Mouse (Mus musculus): ENCODE measurements around the gene Chl1.

Gene Chl1

DNA sequence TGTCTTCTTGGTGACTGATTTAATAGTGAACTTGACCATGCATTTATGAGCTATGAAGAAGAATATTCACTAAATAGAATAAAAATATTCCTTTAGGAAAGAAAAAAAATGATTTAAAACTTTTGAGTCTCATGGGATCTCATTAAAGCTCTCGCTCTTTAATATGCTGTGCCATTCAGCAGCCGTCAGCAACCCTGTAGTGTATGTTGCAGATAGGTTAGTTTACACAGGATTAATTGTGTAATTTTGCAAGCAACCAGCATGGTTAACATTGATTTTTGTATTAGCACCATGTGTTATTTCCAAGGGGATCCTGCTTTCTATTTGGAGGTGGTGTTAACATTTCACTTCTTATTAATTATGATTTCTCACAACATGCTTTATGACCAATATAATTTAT is 32.2 kb downstream of the Chl1 start:
- DNase-seq (ENCODE audit: low spot score): no peak

DNA sequence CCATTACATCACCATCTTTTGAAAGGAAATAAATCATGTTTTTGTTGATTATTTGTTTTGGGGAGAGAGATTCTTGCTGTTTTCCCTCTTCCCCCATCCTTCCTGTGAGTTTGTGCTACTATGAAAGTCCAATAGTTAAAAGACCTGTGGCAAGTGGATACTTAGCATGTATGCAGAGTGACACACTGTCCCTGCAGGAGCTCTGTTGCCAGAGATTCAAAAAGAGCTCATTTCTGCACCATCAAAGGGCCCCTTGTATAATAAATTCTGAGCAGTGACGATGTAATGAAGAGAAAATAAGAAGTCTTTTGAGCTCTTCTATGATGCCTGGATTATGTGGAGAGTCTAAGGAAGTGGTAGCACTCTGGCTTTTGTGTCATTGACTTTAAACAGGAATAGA is 33.4 kb downstream of the Chl1 start:
- no peak for DNase-seq (ENCODE audit: low spot score)

DNA sequence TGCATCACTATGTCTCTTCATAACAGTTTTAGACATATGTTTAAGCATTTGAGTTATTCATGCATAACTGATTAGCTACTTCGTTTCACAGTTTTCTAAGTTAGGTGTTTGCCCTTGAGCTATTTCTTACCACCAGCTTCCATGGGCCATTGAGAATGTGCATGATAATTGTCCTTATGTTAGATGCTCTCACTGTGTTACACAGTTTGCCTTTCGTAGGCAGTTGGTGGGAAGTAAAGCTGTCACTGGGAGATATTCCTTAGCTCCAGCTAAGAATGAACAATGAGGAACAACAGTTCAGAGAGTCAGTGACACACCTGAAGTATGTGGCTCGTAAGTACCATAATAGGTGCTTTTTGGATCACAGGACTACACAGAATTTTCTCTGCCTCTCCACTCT is 35.9 kb downstream of the Chl1 start:
- DNase-seq (ENCODE audit: low spot score): no peak

DNA sequence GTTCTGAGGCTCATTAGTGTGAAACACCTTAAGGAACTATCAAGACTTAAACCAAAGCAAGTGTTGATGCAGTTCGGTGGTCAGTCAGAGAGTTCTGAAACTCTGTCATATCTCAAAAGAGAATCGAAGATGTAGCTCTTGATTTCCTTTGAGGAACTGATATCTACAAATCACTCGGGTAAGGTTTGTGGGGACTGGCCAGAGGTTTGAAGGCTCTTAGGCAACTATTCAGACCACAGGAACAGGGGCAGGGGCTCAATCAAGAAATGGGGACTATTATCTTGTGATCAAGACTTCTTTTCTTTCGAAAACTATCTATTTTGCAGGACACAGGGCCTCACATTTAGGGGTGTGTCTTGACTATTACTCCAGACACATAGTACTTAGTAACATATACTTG is 39.5 kb downstream of the Chl1 start:
- DNase-seq (ENCODE audit: low spot score): no peak

DNA sequence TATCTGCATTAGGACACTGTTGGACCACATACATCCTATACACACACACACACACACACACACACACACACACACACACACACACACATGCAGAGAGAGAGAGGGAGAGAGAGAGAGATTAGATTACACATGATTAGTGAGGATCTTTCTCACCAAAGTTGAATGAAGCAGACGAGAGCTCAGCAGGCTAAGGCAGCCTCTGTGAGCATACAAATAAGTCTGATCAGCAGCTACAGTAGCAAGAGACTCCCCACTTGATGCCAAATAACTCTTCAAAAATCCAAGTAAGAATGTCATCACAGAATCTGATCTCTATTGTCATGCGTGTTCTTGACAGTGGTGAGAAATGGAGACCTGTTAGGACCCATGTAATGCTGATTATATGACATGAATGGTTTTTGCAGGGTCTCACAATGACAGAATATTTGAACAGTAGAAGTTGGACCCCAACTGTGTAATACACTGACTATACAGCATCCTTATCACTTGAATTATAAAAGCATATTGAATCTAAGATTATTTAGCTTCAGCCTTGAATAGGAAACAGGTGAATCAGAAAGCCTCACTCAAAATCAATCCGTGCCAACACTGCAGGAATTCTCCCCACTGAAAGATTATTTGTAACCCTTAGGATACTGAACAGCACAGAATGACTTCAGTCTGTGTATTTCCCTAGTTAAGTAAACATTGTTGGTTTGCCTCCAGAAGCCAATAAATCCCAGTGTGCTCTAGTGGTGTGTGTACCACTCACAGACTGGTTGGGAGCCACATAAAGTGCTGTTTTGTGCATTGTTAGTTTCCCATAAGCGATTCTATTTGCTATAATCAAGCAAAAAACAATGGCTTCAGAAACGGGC is 47.9 kb downstream of the Chl1 start:
- DNase-seq (ENCODE audit: low spot score): no peak

DNA sequence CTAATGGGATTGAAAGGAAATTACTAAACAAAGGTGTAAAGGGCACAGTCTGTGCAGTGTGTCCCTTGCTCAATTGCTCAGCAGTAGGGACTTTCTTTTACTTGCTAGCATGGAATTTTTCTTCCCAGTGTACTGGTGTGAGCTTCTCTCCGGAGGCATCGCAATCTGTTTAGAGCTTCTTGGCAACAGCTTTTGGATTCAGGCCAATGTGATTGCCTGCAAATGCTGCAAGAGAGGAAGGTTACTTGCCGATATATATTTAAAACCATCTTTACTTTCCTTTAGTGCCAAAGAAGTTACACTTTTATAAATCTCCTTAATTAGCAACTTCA is 48.5 kb downstream of the Chl1 start:
- no peak for DNase-seq (ENCODE audit: low spot score)

DNA sequence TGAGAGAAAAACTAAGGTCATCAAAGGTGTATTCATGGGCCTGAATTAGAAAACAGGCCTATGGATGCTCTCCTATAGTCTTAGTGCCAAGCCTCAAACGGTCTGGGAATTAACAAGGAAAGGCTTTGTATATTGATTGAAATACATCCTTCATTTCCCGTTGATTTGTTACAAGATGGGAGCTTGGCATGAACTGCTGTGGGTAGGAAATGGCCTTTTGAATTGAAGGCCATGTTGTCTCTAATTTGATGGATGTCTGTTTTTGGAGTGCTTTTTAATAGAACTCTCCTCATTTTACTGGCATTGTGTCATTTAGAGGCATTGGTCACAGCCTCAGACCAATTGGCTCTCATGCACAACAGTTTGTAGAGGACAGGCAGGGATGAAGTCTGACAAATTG is 49.0 kb downstream of the Chl1 start:
- DNase-seq (ENCODE audit: low spot score): no peak

DNA sequence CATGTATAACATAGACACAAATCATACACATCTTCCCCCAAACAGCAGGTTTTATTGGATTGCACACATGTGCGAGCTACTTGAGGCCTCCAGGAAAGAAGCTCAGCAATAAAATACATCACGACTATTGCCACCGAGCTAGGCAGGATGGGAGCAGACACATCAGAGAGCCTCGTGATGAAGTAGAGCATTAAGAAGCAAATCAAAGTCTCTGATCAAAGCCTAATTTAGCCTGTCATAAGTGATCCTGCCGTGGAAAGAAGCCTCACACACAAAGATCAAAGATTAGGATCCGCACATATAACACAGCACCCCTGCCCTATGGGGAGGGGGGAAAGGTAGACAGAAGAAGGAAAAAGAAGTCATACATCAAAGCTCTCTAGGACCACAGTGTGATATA is 54.4 kb downstream of the Chl1 start:
- peak; percentile 4 for DNase-seq (ENCODE audit: low spot score)

DNA sequence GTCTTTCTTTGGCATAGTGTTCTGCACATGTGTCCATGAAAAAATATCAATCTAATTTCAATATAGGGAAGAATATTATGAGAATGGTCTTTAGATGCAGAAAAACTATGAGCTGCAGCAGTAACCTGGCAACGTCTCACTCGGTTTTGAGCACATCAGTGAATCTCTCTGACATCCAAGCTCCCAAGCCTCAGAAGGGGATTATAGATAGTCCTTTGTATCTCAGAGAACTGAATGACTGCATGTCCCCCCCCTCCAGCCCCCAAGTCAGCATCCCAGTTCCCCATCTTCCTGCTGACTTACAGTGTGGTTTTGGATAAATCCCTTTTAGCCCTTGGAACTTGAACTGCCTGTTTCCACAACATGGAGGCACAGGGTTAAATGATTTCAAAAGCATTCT is 56.9 kb downstream of the Chl1 start:
- no peak for DNase-seq (ENCODE audit: low spot score)

DNA sequence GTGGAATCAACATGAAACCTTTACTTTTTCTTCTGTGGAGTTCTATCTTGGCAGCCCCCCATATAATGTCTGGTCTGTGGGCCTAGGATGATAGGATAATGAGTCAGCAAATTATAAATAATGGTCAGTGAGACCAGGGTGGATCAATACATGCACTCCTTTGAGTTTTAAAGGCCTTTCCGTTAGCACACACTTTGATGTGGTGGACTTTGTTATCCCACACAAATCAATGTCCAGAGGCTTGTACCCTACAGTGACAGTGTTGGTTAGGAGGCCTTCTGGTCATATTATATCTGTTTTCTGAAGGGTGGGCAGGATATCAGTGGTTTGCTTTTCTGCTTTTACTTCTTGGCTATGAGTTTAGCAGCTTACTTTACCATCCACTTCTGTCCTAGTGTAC is 62.3 kb downstream of the Chl1 start:
- no peak for DNase-seq (ENCODE audit: low spot score)

DNA sequence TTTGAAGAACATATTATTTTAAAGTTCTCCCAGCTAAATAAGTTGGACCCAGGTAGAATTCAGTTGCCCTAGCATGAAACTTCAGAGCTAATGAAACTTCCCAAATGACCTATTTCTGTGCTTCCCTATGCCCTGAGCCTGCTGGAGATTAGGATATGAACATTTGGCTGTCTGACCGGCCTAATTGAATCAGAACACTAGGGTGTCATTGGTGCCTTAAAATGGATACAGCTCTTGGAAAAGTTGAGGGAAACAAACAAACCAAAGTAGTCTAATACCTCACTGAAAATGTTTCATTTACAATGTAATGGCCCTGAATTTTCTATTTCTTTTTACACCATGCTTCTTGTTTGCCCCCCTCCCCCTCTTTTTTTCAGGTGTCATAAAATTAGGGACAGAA is 73.8 kb downstream of the Chl1 start:
- DNase-seq (ENCODE audit: low spot score): no peak

DNA sequence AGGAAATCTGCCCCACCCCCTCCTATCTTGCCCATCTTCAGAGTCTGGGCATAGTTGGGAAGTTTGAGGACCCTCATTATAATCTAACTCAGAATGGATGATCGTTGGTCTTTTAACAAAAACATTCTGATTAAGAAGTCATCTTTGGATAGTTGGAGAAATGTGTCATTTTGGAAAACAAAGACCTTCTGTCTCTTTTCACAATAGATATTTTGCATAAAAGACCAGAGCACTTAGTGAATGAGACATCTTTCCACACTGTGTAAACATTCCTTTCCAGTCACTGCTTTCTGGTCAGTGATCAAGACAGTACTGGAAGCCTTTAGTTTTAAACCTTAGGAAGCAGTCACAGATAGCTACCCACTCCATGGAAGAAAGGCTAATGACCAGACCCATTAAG is 75.3 kb downstream of the Chl1 start:
- no peak for DNase-seq (ENCODE audit: low spot score)

DNA sequence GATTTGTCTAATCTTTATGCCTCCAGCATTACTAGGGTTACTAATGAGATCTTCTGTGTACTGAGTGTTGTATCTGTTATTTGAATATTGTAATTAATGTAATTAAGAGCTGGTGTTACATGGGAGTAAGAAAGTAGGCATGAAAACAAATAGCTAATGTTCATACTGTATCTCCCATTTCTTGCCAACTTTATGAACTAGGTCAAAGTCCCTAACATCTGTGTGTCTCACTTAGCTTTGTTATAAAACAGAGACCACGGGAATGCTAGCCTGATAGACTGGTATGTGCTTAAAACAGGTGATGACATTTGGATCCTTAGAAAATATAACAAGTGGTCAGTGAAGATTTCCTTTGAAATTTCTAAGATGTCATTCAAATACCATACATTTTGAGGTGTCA is 75.7 kb downstream of the Chl1 start:
- no peak for DNase-seq (ENCODE audit: low spot score)

DNA sequence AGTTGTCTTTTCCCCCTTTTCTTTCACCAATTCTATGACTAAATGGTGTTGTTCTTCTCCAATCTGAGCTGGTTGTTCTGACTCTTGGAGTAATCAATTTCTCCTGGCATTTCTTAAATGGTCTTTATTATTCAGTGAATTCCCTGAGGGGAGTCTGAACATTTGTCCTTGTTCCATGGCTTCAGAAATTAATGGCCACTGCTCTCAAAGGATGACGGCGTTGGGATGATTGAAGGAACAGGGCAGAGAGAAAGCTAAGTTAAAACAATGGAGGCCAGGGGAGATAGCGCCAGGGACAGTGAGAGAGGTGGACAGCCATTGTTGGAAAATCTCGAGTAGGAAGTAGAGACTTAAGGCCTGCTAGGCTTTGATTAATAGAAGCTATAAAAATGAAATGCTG is 91.7 kb downstream of the Chl1 start:
- no peak for DNase-seq (ENCODE audit: low spot score)

DNA sequence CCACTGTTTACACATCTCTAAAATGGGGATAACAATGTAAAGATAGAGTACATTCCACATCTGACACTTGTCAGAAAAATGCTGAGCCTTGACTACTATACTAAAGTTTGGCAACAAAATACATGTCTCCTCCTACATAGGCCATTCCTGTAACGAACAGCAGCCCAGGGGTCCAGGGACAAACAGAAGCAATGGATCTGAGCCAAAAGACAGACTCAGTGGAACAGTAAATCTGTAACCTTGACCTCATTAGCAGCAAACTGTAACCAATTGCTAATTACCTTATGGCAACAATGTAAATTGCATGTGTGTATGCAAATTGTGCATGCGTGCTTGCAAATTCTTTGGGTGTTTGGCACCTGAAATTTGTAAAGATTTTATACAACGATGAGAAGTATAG is 100.3 kb downstream of the Chl1 start:
- DNase-seq (ENCODE audit: low spot score): no peak

DNA sequence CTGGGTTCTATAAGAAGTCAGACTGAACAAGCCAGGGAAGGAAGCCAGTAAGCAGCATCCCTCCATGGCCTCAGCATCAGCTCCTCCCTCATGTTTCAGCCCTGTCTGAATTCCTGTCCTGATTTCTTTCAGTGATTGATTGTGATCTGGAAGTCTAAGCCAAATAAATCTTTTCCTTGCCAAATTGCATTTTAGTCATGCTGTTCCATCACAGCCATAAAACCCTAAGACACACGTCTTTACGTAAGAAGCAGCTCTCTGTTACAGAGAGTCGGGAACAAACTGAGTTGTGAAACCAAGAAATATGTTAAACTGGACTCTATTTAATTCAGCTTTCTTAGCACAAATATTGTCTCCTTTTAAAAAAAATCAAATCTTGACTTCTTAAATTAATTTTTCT is 102.2 kb downstream of the Chl1 start:
- no peak for DNase-seq (ENCODE audit: low spot score)

DNA sequence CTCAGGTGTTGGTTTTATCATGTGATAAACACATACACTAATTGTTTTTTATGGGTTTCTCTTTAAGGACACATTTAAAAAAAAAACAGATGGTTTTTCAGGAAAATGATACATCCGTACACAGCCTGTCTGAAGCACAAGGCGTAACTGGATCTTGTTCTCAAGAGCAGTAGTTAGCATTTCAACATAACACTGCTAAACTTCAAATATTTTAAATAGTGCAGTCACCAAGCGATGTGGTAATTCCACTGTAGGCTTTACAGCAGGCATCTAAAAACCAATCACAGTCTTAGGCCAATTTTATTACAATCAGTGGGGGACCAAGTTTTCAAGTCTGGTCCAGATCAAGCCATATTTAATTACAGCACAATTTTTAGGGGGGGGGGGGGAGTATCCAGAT is 103.3 kb downstream of the Chl1 start:
- DNase-seq (ENCODE audit: low spot score): no peak

DNA sequence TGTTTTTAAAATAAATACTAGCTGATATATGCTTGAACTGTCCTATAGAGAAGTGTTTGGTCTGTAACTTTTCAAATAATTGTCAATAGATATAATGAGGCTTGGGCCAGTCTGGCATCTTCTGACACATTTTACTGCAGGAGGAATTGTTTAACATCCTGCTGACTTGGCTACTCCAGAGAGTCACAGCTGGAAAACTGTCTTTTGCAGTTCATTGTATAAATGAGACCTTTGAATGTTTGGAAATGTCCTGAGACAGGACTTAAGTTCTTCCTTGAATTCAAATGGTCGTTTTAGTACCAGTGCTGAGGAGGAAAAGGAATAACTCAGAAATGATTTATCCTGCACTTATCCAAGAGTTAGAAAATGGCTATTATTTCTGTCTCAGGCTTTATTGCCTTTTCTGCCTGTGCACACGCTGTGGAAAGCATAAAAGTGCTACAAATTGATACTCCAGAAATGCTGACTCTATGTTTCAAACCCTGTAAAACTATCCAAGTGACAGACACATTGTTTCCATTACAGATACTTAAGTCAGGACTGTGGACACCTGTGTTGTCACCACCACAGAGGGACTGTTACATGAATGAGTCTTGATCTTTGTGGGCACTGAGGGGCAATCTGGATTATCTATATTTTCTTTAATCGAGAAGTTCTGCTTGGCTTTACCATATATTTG is 105.7 kb downstream of the Chl1 start:
- no peak for DNase-seq (ENCODE audit: low spot score)

DNA sequence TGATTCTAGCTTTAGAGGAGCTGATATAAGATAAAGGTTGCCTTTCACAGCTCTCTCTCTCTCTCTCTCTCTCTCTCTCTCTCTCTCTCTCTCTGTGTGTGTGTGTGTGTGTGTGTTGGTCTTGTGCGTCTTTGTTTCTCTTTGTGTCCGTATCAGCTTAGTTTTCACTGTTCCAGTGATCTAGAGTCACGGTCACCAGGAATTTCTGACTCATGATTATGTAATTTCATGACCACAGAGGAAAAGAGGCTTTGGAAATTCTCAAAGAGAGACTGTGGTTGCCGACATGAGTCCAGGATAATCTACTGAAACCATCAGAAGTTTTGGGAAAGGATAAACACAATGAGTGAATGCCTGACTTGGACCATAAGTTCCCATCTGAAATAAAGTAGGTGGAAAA is 110.5 kb downstream of the Chl1 start:
- DNase-seq (ENCODE audit: low spot score): no peak

DNA sequence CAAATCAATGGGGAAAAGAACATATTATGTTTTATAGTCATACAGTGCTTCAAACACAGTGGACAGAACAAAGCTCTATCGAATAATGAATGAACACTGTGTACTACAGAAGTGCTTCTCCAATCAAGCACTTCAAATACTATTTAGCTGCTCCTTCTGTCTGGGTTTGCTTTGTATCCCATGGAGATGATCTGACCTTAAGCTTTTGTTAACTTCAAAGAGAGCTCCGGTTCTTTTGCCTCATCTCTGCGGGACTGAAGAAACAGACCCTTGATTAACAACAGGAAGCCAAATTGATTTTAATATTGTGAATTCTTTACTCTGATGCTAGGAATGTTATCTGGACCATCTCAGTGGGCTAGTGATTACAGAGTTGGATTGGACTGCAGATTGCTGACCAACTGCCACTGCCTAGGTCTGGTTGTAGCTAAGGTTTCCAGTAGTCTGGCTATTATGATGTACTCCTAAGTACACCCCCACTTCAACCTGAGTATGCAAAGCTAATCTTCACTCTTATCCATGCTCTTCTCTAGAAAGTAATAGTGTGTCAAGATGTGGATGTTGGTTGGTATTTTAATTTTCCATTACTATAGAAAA is 111.8 kb downstream of the Chl1 start:
- no peak for DNase-seq (ENCODE audit: low spot score)

DNA sequence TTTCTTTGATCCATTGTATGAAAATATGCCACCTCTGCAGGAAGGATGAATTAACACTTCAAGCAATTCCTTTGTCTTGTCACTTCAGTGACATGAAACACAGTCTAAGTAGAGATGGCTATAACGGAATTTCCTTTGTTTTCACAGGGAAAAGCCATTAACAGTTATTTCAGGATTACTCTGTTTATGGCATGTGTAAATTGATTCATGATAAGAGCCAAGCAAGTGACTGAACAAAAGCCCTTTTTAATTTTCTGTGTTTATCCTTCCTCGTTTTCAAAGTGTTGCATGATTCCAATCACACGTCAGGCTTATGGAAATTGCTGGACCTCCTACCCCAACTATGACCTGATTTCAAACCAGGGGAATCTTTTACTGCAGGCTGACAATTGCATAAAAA is 122.5 kb downstream of the Chl1 start:
- DNase-seq (ENCODE audit: low spot score): no peak

DNA sequence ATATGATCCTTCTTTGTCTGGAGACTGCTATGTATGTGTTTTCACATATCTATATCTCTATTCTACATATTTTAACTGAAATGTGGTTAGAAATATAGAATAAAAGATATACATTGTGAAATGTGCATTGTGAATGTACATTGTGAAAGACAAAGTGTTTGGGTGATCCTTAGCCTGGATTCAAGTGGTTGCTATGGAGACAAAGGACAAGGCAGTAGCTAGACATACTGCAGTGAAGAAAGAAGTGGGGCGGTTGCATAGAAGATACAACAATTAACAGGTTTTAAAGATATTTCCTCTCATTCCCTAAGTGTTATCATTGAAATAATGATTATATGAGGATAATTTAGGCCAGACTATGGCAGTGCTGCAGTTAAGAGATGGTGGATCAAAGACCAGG is 146.4 kb downstream of the Chl1 start:
- DNase-seq (ENCODE audit: low spot score): no peak

DNA sequence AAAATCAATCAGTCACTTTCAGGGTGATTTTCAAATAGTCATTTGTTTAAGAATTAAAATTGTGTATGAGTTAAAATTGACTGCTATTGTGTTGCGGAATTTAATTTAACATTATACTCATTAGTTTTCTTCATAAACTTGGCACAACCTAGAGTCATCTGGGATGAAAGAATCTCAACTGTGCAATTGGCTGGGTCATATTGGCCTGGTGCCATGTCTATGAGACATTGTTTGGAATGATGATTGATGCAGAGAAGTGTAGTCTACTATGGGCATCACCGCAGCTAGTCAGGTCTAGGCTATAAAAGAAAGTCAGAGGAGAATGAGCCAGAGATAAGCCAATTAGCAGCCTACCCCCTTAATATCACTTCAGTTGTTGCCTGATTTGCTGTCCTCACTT is 148.8 kb downstream of the Chl1 start:
- DNase-seq (ENCODE audit: low spot score): no peak

DNA sequence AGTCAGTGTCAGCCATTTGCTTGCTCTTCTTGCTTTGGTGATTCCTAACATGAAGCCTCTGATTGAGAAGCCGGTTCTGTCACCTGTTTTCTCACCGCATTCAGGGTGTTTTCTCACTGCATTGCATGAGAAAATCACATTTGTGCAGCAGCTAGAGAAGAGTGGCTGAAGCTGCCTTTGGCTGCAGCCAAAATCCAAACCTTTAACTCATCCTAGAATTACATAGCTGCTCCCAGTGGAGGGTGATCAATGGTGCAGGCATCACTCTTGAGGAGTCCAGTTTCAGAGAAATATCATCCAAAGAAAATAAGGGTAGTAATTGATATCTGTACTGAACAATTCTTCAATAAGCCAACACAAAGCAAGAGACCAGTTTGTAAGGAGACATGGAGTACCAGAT is 154.8 kb downstream of the Chl1 start:
- no peak for DNase-seq (ENCODE audit: low spot score)

Measured in T-cell, adult 2 months (primary cell).